Mouse (Mus musculus) hindbrain, embryonic 10.5 days (tissue): ENCODE measurements around the gene Speer4b. TPM values are rescaled to one million over a fixed set of nuclear protein-coding genes. Genes with fewer than 3 reads are reported as not detected.
"Not testable (repeated sequence)": the region's sequence is repeated elsewhere in the genome, so short reads cannot be mapped to it uniquely, and the experiment has no call there.

Source experiments
- DNase-seq: peaks from one replicate; pipeline ENCODE4 v3.0.0-alpha.2; 2017; ENCODE audit warnings: low spot score
- H3K27ac ChIP-seq: fragments of 300-500 bp; sonication (generic); 2 replicates; pipeline ENCODE4 v1.5.1; 2016; ENCODE audit warnings: mild to moderate bottlenecking, moderate library complexity
- H3K27me3 ChIP-seq: fragments of 300-500 bp; sonication (generic); 2 replicates; pipeline ENCODE4 v1.6.1; 2016; ENCODE audit warnings: mild to moderate bottlenecking; ENCODE audit not compliant: poor library complexity, insufficient read depth, severe bottlenecking
- H3K36me3 ChIP-seq: fragments of 300-500 bp; sonication (generic); 2 replicates; pipeline ENCODE4 v1.6.1; 2016; ENCODE audit warnings: mild to moderate bottlenecking, moderate library complexity
- H3K4me1 ChIP-seq: fragments of 300-500 bp; sonication (generic); replicated peaks from 2 replicates; pipeline ENCODE4 v1.6.1; 2016; ENCODE audit warnings: mild to moderate bottlenecking
- H3K4me3 ChIP-seq: fragments of 300-500 bp; sonication (generic); 2 replicates; pipeline ENCODE4 v1.5.1; 2016; ENCODE audit warnings: mild to moderate bottlenecking, moderate library complexity
- H3K9me3 ChIP-seq: fragments of 300-500 bp; sonication (generic); 2 replicates; pipeline ENCODE4 v1.6.1; 2016; ENCODE audit warnings: mild to moderate bottlenecking, moderate library complexity
- WGBS: fragments of 180-500 bp; shearing (Covaris S2); methylation state at CpG from one replicate; pipeline ENCODE4 v1.1.7; 2016; 5-methylcytosine and 5-hydroxymethylcytosine counted together
- polyA plus RNA-seq: library from polyadenylated mRNA; unstranded; fragments of >200 nt; fragmentation: Nextera tagmentation; extraction: Ambion mirVana; gene quantifications from 2 replicates; pipeline ENCODE4 v1.2.1, GENCODE M21; 2016

Gene Speer4b
- polyA plus RNA-seq = 0.82 TPM in 1 of 2 replicates, not detected in the other

DNA sequence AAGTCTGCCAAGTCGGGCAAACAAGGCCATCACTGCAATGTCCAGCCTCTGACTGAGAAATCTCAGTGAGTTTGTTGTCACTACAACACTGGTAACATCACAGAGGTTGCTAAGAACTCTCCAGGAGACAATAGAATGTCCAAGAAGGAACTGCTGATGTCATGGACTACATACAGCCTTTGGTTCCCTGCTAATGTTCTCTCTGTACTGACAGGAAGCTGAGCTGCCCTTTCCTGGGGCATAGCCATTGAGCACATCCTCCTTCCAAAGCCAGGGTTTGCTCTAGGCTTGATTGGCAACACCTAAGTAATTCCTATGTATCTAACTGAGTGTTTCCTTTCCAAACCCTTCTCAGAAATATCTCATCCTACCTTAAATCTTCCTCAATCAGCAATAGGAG is at the start of gene Speer4b:
TSS of gene Speer4b (minus strand) at position 101 of the 400 bp plus-strand sequence.
- WGBS = 62% methylated on average over 1 of the region's 1 CpGs
- H3K4me3 ChIP-seq, H3K4me1 ChIP-seq, H3K27ac ChIP-seq, H3K27me3 ChIP-seq, DNase-seq, H3K9me3 ChIP-seq, H3K36me3 ChIP-seq: not testable (repeated sequence)

DNA sequence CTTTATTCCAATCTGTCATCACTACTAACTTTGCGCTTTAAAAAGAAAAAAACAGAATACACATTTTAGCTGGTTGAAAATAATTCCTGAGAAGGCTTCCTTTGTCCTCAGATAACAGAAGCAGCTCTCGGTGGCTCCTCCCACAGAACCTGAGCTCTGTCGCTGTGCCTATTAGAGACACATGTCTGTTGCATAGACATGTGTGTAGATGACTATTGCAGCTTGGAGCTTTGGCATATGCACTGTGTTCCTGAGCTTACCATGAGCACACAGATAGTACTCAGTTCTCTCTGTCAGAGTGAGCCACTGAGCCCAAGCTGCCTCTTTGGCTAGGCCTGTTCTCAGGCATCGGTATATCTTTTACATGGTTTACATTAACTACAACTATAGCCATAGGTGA is 48.1 kb upstream of the Speer4b start:
- WGBS = 87% methylated on average over 4 of the region's 4 CpGs
- H3K36me3 ChIP-seq = no peaks in the 10 kb centered on the region
- no peak overlapping the region for H3K27ac ChIP-seq
- DNase-seq = no peak
- H3K9me3 ChIP-seq = no peaks in the 10 kb centered on the region
- no peak overlapping the region for H3K4me3 ChIP-seq
- H3K4me1 ChIP-seq = no peaks in the 10 kb centered on the region
- H3K27me3 ChIP-seq = no peaks in the 10 kb centered on the region

DNA sequence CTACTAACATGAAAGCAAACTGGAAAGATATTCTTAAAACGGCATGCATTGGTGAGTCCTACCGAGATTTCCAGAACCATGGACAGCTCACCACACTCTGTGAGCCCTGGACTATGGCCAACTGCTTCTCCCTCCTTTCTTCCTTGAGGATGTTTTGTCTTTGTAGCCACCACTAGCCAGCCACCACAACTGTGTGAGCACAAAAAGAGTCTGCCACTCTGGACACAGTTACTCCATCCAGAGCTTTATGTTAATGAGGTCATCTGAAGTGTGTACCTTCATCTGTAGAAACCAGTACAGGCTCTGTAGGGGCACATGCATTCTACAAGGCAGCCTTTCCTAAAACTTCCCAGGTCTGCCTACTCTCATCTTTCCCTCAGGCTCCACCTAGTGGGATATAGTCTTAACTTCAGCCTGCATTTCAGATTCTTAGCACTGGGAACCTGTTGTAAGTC is 43.6 kb upstream of the Speer4b start:
- Histone ChIP-seq H3K4me1 (no peaks in the 10 kb centered on the region), H3K27ac (no peak overlapping the region), H3K9me3 (no peaks in the 10 kb centered on the region), H3K27me3 (no peaks in the 10 kb centered on the region), H3K4me3 (no peak overlapping the region), H3K36me3 (no peaks in the 10 kb centered on the region)
- peak; percentile 35 for DNase-seq
- 27% methylated on average over 2 of the region's 2 CpGs for WGBS

DNA sequence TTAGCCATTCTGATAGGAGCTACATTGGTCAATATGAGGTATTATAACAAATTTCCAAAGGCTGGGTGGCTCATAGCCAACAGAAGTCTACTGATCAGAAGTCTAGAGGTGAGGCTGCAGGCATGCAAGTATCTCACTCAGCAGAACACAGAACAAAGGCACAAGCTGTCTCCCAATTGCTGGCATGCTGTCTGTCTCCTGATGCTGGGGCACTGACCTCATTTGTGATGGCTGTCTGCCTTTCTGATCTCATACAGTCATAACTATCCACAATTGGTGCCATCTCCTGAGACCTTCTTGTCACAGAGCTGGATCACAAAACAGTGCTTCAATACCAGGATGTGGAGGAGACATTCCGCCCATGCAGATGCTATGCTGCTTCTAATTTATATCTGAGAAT is 25.7 kb upstream of the Speer4b start:
- no peak overlapping the region for H3K4me3 ChIP-seq
- 91% methylated on average over 1 of the region's 1 CpGs for WGBS
- no peaks in the 10 kb centered on the region for H3K9me3 ChIP-seq
- H3K27ac ChIP-seq = no peak overlapping the region
- H3K4me1 ChIP-seq = no peaks in the 10 kb centered on the region
- H3K36me3 ChIP-seq = no peaks in the 10 kb centered on the region
- no peaks in the 10 kb centered on the region for H3K27me3 ChIP-seq
- DNase-seq = no peak

DNA sequence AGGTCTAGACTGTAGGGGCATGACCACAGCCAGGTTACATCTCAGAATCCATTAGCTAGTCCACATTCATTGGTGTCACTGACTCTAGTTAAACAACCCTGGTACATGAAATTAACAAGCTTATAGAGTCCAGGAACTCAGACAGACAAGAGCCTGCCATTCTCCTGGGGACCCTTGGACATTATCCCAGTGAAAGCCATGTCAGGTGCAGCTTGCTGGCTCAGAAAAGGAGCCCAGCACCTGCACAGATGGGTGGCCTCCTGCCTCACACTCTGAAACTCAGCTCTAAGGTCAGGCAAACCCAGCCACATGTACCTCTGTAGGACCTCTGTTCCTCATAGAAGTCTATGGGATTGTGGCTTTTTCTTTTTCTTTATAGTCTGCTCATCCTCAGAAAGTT is 17.5 kb upstream of the Speer4b start:
- Histone ChIP-seq H3K4me3 (no peak overlapping the region), H3K27ac (no peak overlapping the region), H3K36me3 (no peaks in the 10 kb centered on the region), H3K27me3 (no peaks in the 10 kb centered on the region), H3K9me3 (no peaks in the 10 kb centered on the region), H3K4me1 (no peaks in the 10 kb centered on the region)
- DNase-seq = no peak

DNA sequence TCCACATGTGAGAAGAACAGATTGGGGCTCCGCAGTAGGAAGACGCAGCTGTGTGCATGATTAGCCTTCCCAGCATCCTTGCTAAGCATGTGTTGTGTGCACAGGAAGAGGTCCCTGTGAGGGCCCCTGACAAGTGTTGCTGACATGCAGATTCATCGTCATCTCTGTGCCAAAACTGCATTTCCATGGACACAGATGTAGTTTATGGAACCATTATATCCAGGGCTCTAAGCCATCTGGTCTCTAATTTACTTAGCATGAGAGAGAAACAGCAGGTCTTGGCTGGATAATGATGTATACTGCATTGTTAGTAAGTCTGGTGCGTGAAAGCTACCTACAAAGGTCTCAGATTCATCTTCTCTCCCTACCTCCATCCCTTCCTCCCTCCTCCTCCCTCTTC is 10.3 kb downstream of the Speer4b start:
- no peaks in the 10 kb centered on the region for H3K9me3 ChIP-seq
- 89% methylated on average over 4 of the region's 4 CpGs for WGBS
- no peaks in the 10 kb centered on the region for H3K36me3 ChIP-seq
- DNase-seq = no peak
- H3K27ac ChIP-seq = no peak overlapping the region
- H3K27me3 ChIP-seq = no peaks in the 10 kb centered on the region
- no peak overlapping the region for H3K4me3 ChIP-seq
- peaks cover 3% of the 10 kb centered on the region; the same call in 1 of the 2 replicates for H3K4me1 ChIP-seq

- Histone ChIP-seq H3K4me3 (no peak overlapping the region), H3K27me3 (no peaks in the 10 kb centered on the region), H3K9me3 (no peaks in the 10 kb centered on the region), H3K36me3 (no peaks in the 10 kb centered on the region), H3K4me1 (peaks cover 6% of the 10 kb centered on the region; the same call in 1 of the 2 replicates), H3K27ac (no peak overlapping the region)
- DNase-seq = peak; percentile 4
- 61% methylated on average over 1 of the region's 1 CpGs for WGBS
Observed at GRCm38 (mm10) chr5:27486138-27486537, 15.1 kb downstream of the Speer4b start.

DNA sequence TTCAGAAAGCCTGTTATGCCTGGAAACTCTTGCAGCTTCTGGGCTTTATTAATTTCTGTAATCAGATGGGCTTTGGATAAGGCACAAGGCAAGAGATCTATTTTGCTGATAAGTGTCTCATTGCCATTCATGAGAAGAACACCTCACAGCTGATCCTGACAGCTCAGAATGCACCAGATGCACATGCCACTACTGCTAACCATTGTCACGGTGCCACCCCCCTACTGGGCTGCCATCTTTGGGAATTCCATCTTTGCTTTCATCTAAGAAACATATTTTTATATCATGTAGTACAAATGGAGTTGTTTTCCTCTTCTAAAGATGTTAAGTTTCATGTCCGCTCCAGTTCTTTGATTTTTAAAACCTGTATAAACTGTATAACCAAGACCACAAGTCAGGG is 19.5 kb downstream of the Speer4b start:
- H3K4me3 ChIP-seq = no peak overlapping the region
- H3K36me3 ChIP-seq = no peaks in the 10 kb centered on the region
- no peaks in the 10 kb centered on the region for H3K9me3 ChIP-seq
- peaks cover 6% of the 10 kb centered on the region; the same call in 1 of the 2 replicates for H3K4me1 ChIP-seq
- no peak overlapping the region for H3K27ac ChIP-seq
- no peaks in the 10 kb centered on the region for H3K27me3 ChIP-seq
- DNase-seq = no peak
- WGBS = 84% methylated on average over 2 of the region's 2 CpGs

- WGBS = 84% methylated on average over 4 of the region's 4 CpGs
Observed at GRCm38 (mm10) chr5:27474964-27475465, 26.2 kb downstream of the Speer4b start.

GRCm38 (mm10) chr5:27457686-27458085 is 43.6 kb downstream of the Speer4b start:
- Histone ChIP-seq H3K27me3 (no peaks in the 10 kb centered on the region), H3K4me1 (peaks cover 4% of the 10 kb centered on the region; the same call in 1 of the 2 replicates), H3K9me3 (no peaks in the 10 kb centered on the region), H3K4me3 (no peak overlapping the region), H3K36me3 (no peaks in the 10 kb centered on the region), H3K27ac (no peak overlapping the region)
- WGBS = 71% methylated on average over 1 of the region's 1 CpGs
- DNase-seq = no peak

More at GRCm38 (mm10) chr5:27474964-27475465, 26.2 kb downstream of the Speer4b start:
- no peaks in the 10 kb centered on the region for H3K9me3 ChIP-seq
- DNase-seq = no peak
- no peaks in the 10 kb centered on the region for H3K4me1 ChIP-seq
- no peak overlapping the region for H3K4me3 ChIP-seq
- no peak overlapping the region for H3K27ac ChIP-seq
- no peaks in the 10 kb centered on the region for H3K27me3 ChIP-seq
- no peaks in the 10 kb centered on the region for H3K36me3 ChIP-seq

DNA sequence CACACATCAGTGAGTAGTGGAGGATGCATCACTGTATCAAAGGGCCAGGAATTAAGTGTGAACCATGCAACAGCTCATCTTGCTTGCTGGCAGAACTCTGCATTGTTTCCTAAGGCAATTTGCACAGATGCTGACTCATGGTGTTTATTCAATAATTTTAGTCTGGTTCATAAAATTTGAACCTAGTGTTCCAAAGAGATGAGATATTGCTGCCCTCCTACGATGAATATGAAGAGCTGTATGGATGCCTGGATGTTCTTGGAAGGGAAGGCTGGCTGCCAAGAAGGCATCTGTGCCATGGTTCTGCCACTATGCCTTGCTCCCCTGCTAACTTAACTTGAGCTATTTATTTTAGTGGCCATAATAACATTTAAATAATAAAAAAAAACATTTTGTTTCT is 44.3 kb downstream of the Speer4b start:
- 89% methylated on average over 1 of the region's 1 CpGs for WGBS

DNA sequence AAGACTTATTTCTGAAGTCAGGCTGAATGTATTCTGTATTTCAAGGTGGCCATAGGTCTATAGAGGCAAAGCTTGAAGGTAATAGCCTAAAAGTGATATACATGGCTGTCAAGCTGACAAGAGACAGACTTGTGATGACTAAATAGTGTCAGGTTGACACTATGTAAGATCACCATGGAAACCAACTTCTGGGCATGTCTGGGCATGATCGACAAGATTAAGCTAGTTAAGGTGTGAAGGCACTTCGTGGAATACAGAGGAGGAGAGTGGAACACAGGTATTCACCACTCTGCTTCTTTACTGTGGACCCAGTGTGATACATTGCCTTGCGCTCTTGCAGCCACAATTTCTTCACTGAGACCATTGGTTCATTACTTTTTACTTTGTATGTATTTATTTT is 46.9 kb downstream of the Speer4b start:
- Histone ChIP-seq H3K4me1 (no peaks in the 10 kb centered on the region), H3K27me3 (no peaks in the 10 kb centered on the region), H3K36me3 (no peaks in the 10 kb centered on the region), H3K9me3 (no peaks in the 10 kb centered on the region), H3K27ac (no peak overlapping the region), H3K4me3 (no peak overlapping the region)
- DNase-seq = no peak
- 90% methylated on average over 3 of the region's 3 CpGs for WGBS

More for the DNA sequence above, 44.3 kb downstream of the Speer4b start:
- H3K9me3 ChIP-seq = no peaks in the 10 kb centered on the region
- no peak overlapping the region for H3K27ac ChIP-seq
- H3K36me3 ChIP-seq = no peaks in the 10 kb centered on the region
- peaks cover 4% of the 10 kb centered on the region; the same call in 1 of the 2 replicates for H3K4me1 ChIP-seq
- H3K4me3 ChIP-seq = no peak overlapping the region
- no peaks in the 10 kb centered on the region for H3K27me3 ChIP-seq
- no peak for DNase-seq

DNA sequence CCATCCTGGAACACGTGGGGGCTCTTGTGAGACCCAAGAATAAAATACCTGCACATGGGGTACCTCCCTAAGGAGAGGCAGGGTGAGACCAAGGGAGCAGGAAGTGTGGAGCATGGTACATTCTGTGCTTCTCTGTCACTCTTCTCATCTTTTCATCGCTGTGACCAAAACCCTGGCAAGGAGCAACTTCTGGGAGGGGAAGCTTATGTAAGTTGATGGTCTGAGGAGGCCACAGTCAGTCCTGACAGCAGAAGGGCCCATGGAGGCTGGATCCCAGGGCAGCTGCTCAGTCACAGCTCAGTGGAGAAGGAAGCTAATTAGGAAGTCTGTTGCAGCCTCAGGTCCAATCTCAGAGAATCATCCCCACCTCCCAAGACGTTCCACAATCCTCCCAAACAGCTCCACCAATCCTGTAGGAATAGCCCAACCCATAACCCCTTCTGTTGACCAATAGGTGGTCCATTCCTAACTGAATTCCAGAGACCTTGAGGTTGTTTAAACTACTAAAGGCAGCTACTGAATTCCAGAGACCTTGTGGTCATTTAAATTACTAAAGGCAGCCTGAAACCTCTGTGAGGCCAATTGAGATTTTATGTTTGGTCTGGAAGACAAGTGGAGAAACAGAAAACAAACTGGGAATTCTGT is 47.9 kb downstream of the Speer4b start:
- H3K9me3 ChIP-seq = no peaks in the 10 kb centered on the region
- H3K27ac ChIP-seq = no peak overlapping the region
- no peak for DNase-seq
- WGBS = 48% methylated on average over 3 of the region's 3 CpGs
- H3K4me3 ChIP-seq = no peak overlapping the region
- no peaks in the 10 kb centered on the region for H3K4me1 ChIP-seq
- H3K27me3 ChIP-seq = no peaks in the 10 kb centered on the region
- no peaks in the 10 kb centered on the region for H3K36me3 ChIP-seq
